Mouse (Mus musculus): ENCODE measurements around the gene Nlrp6. TPM values are rescaled to one million over a fixed set of nuclear protein-coding genes. Genes with fewer than 3 reads are reported as not detected.
"Not testable (repeated sequence)": the region's sequence is repeated elsewhere in the genome, so short reads cannot be mapped to it uniquely, and the experiment has no call there.

The Nlrp6 gene
- polyA plus RNA-seq, 1 experiment from 2014 or later = 52.8 TPM

DNA sequence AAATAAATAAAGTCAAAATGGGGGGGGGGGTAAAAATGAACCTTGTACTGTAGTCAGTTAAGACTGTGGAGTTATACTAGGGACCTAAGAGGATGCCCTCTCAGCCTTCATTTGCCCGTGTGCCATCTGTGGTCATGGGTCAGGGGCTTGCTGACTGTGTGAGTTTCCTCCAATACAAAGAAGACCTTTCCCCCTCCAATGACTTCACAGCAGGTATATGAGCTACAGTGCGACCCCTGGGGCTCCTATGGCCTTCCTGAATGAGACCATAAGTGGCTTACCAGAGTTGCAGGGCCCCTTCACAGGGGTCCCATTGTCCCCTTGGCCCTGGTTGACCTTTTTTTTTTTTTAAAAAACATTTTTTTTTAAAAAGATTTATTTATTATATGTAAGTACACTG, 40.7 kb downstream of the Nlrp6 start:
- Histone ChIP-seq H3K27me3 (replicated peaks; ENCODE audit: control insufficient read depth, insufficient read depth, low read length) (no peaks in the 10 kb centered on the region), H3K4me2 (replicated peaks; ENCODE audit: low read depth) (no peak overlapping the region), H3K9me3 (ENCODE audit: control insufficient read depth) (no peaks in the 10 kb centered on the region), H3K9ac (ENCODE audit: low read depth, low read length) (no peak overlapping the region), H3K27ac (ENCODE audit: low read depth, low read length) (no peak overlapping the region), H3K4me3 (ENCODE audit: low read depth, low read length) (no peak overlapping the region), H3K36me3 (ENCODE audit: control insufficient read depth, insufficient read depth) (no peaks in the 10 kb centered on the region), H3K4me1 (replicated peaks; ENCODE audit: control insufficient read depth, insufficient read depth, low read length) (no peaks in the 10 kb centered on the region)
- ATAC-seq = no peak
- 95% methylated on average over 2 of the region's 2 CpGs for whole genome bisulfite sequencing
- TF ChIP-seq CTCF (IDR thresholded peaks at IDR 0.05; ENCODE audit: low read depth) = no peak

DNA sequence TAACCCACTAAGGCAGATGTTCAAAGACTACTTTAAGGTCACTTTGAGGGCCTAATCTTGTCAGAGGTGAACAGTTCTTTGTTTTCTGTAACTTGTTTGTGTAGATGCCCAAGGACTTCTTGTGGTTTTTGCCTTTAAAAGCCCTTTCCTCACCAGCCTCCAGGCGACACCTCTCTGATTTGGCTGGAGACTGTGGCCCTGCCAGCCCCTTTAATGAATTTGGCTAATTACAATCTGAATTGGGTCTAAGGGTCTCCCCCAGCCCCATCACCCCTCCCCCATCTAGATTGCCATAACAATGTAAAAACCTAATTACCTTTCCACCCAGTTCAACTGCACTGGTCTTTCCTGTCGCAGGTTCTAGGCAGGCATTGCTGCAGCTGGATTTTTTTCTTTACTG, 42.0 kb downstream of the Nlrp6 start:
- WGBS = 81% methylated on average over 2 of the region's 2 CpGs
- TF ChIP-seq CTCF (IDR thresholded peaks at IDR 0.05; ENCODE audit: low read depth) = no peak
- no peak overlapping the region for H3K9ac ChIP-seq (ENCODE audit: low read depth, low read length)
- no peak overlapping the region for H3K4me3 ChIP-seq (ENCODE audit: low read depth, low read length)
- ATAC-seq = no peak
- H3K27ac ChIP-seq (ENCODE audit: low read depth, low read length) = no peak overlapping the region
- no peaks in the 10 kb centered on the region for H3K27me3 ChIP-seq (replicated peaks; ENCODE audit: control insufficient read depth, insufficient read depth, low read length)
- no peaks in the 10 kb centered on the region for H3K36me3 ChIP-seq (ENCODE audit: control insufficient read depth, insufficient read depth)
- H3K4me2 ChIP-seq (replicated peaks; ENCODE audit: low read depth) = no peak overlapping the region
- H3K9me3 ChIP-seq (ENCODE audit: control insufficient read depth) = no peaks in the 10 kb centered on the region
- H3K4me1 ChIP-seq (replicated peaks; ENCODE audit: control insufficient read depth, insufficient read depth, low read length) = no peaks in the 10 kb centered on the region

DNA sequence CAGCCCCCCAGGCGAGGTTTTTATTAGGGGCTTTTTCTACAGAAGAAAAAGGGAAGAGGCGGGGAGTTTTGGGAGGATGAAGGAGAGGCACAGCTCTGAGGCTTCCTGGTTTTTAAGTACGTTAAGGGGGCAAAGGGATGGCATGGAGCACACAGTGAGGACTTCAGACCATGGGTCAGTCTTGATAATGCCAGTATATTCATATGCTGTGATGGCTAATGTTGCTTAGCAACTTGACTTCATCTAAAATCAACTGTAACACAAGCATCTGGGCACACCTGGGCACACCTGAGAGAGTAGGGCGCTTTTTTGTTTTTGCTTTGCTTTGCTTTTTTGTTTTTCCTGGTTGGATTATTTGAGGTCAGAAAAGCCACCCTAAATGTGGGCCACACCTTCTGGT, 46.2 kb downstream of the Nlrp6 start, which contains the start of gene Ifitm1:
TSS of gene Ifitm1 (plus strand) at position 301 of the 400 bp plus-strand sequence.
- ATAC-seq = no peak
- peak within 1 kb of the TSS; percentile 20; the same call in 1 of the 2 replicates for H3K4me3 ChIP-seq (ENCODE audit: low read depth, low read length)
- H3K36me3 ChIP-seq (ENCODE audit: control insufficient read depth, insufficient read depth) = no peaks in the 10 kb centered on the region
- no peak within 1 kb of the TSS for H3K27ac ChIP-seq (ENCODE audit: low read depth, low read length)
- 93% methylated on average over 4 of the region's 4 CpGs for WGBS
- no peak for TF ChIP-seq CTCF (IDR thresholded peaks at IDR 0.05; ENCODE audit: low read depth)
- H3K4me1 ChIP-seq (replicated peaks; ENCODE audit: control insufficient read depth, insufficient read depth, low read length) = 0 out of 2 replicates have a peak, but pooled peaks cover 7% of the 10 kb centered on the region
- H3K4me2 ChIP-seq (replicated peaks; ENCODE audit: low read depth) = peak within 1 kb of the TSS; percentile 42; the same call in 1 of the 2 replicates
- H3K9me3 ChIP-seq (ENCODE audit: control insufficient read depth) = no peaks in the 10 kb centered on the region
- no peak within 1 kb of the TSS for H3K9ac ChIP-seq (ENCODE audit: low read depth, low read length)
- H3K27me3 ChIP-seq (replicated peaks; ENCODE audit: control insufficient read depth, insufficient read depth, low read length) = no peaks in the 10 kb centered on the region

DNA sequence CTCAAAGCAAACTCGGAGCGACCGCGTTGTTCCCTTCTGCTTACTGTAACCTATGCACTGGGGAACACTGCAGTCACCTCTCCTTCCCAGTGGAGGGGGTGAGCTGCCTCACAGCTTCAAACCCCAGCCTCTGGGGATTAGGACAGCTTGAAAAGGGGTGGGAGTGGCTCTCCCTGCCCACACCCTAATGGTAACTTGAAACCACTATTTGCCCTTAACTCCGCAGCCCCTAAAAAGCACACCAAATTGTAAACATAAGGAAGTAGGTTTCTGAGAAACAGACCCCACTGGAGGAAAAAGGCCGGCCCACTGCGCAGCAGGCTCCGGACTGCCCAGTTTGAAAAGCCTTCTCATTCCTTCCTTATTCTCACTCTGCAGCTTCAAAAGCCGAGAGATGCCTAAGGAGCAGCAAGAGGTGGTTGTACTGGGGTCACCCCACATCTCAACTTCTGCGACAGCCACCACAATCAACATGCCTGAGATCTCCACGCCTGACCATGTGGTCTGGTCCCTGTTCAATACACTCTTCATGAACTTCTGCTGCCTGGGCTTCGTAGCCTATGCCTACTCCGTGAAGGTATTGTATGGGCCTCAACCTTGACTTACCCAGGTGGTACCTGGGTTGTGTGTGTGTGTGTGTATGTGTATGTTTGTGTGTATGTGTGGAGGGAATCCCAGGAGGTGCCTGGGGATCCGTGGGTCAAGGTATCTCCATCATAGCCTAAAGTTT, 47.3 kb downstream of the Nlrp6 start:
- TF ChIP-seq CTCF (IDR thresholded peaks at IDR 0.05; ENCODE audit: low read depth) = peak; percentile 27
- H3K4me2 ChIP-seq (replicated peaks; ENCODE audit: low read depth) = peak overlapping the region; percentile 42
- 0 out of 2 replicates have a peak, but pooled peaks cover 7% of the 10 kb centered on the region for H3K4me1 ChIP-seq (replicated peaks; ENCODE audit: control insufficient read depth, insufficient read depth, low read length)
- no peaks in the 10 kb centered on the region for H3K36me3 ChIP-seq (ENCODE audit: control insufficient read depth, insufficient read depth)
- 21% methylated on average over 14 of the region's 14 CpGs for WGBS
- H3K9ac ChIP-seq (ENCODE audit: low read depth, low read length) = no peak overlapping the region
- 0 out of 2 replicates have a peak overlapping the region, but pooled peaks have one; percentile 2 for H3K27ac ChIP-seq (ENCODE audit: low read depth, low read length)
- peak; percentile 41; the same call in 1 of the 2 replicates for ATAC-seq
- H3K4me3 ChIP-seq (ENCODE audit: low read depth, low read length) = peak overlapping the region; percentile 20; the same call in 1 of the 2 replicates
- H3K27me3 ChIP-seq (replicated peaks; ENCODE audit: control insufficient read depth, insufficient read depth, low read length) = no peaks in the 10 kb centered on the region
- no peaks in the 10 kb centered on the region for H3K9me3 ChIP-seq (ENCODE audit: control insufficient read depth)

DNA sequence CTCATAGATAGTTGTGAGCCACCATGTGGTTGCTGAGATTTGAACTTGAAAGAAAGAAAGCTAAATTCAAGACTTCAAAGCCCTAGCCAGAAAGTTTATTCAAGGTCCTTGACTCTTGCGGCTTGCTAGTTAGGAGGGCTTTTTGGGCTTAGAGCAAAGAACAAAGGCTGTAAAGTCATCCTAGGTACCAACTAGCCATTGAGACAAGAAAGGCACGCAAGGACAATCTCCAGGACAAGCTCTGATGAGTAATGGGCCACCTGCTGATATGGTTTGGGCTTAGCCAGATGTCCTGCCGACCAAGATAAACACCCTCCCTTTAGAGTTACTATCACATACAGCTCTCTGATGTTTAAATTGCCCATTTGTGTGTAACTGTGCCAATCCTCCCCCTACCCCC, 48.0 kb downstream of the Nlrp6 start:
- H3K4me2 ChIP-seq (replicated peaks; ENCODE audit: low read depth) = peak overlapping the region; percentile 42
- not testable (repeated sequence) for H3K4me1 ChIP-seq (replicated peaks; ENCODE audit: control insufficient read depth, insufficient read depth, low read length); H3K27me3 ChIP-seq (replicated peaks; ENCODE audit: control insufficient read depth, insufficient read depth, low read length); ATAC-seq; H3K9me3 ChIP-seq (ENCODE audit: control insufficient read depth); H3K27ac ChIP-seq (ENCODE audit: low read depth, low read length); H3K9ac ChIP-seq (ENCODE audit: low read depth, low read length); H3K36me3 ChIP-seq (ENCODE audit: control insufficient read depth, insufficient read depth)
- peak overlapping the region; percentile 14 for H3K4me3 ChIP-seq (ENCODE audit: low read depth, low read length)
- 42% methylated on average over 3 of the region's 3 CpGs for WGBS

- no peak for TF ChIP-seq CTCF (IDR thresholded peaks at IDR 0.05; ENCODE audit: low read depth)
- 53% methylated on average over 7 of the region's 7 CpGs for WGBS
- H3K9ac ChIP-seq (ENCODE audit: low read depth, low read length) = no peak overlapping the region
- H3K27me3 ChIP-seq (replicated peaks; ENCODE audit: control insufficient read depth, insufficient read depth, low read length) = no peaks in the 10 kb centered on the region
- 0 out of 2 replicates have a peak, but pooled peaks cover 7% of the 10 kb centered on the region for H3K4me1 ChIP-seq (replicated peaks; ENCODE audit: control insufficient read depth, insufficient read depth, low read length)
- no peaks in the 10 kb centered on the region for H3K9me3 ChIP-seq (ENCODE audit: control insufficient read depth)
- H3K4me2 ChIP-seq (replicated peaks; ENCODE audit: low read depth) = no peak overlapping the region; the same call in 1 of the 2 replicates
- no peak overlapping the region for H3K27ac ChIP-seq (ENCODE audit: low read depth, low read length)
- H3K4me3 ChIP-seq (ENCODE audit: low read depth, low read length) = no peak overlapping the region
- H3K36me3 ChIP-seq (ENCODE audit: control insufficient read depth, insufficient read depth) = no peaks in the 10 kb centered on the region
- ATAC-seq = no peak
These were observed 50.2 kb downstream of the Nlrp6 start for GRCm38 (mm10) chr7:140970931-140971330.
